Mouse (Mus musculus): ENCODE measurements around the gene Slpi. TPM values are rescaled to one million over a fixed set of nuclear protein-coding genes. Genes with fewer than 3 reads are reported as not detected.
"Not testable (repeated sequence)": the region's sequence is repeated elsewhere in the genome, so short reads cannot be mapped to it uniquely, and the experiment has no call there.

Gene Slpi
- polyA plus RNA-seq, 1 experiment, result not detected

GRCm38 (mm10) chr2:164372408-164373053 is 16.4 kb downstream of the Slpi start:
- Histone ChIP-seq H3K4me3 (ENCODE audit: insufficient read depth, low read depth, low read length) (no peak overlapping the region), H3K27ac (replicated peaks; ENCODE audit: low read depth, low read length) (no peak overlapping the region), H3K4me1 (ENCODE audit: control insufficient read depth, insufficient read depth, insufficient read length, low read length) (no peaks in the 10 kb centered on the region)

DNA sequence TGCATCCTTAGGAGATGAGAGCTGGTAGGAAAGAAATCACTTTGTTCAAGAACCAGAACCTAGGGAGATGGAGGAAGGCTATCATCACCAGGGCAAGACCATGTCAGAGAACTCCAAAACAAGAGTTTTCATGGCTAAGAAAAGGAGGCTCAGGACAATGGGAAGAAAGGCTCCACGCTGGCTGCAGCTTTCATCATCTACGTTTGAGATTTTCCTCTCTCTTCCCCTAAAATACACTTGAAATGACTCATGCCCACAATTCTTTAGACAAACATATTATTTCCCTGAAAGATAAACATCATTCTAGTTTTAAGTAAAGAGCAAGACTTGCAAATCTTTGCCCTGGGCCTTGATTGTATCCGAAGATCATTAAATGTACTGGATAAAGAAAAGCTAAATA is 17.5 kb downstream of the Slpi start:
- Histone ChIP-seq H3K4me3 (ENCODE audit: insufficient read depth, low read depth, low read length) (no peak overlapping the region), H3K27ac (replicated peaks; ENCODE audit: low read depth, low read length) (no peak overlapping the region)

GRCm38 (mm10) chr2:164368620-164369105 is 20.2 kb downstream of the Slpi start:
- Histone ChIP-seq H3K4me3 (ENCODE audit: insufficient read depth, low read depth, low read length) (no peak overlapping the region), H3K4me1 (ENCODE audit: control insufficient read depth, insufficient read depth, insufficient read length, low read length) (no peaks in the 10 kb centered on the region), H3K27ac (replicated peaks; ENCODE audit: low read depth, low read length) (no peak overlapping the region)

More for the DNA sequence above, 17.5 kb downstream of the Slpi start:
- no peaks in the 10 kb centered on the region for H3K4me1 ChIP-seq (ENCODE audit: control insufficient read depth, insufficient read depth, insufficient read length, low read length)

GRCm38 (mm10) chr2:164366947-164367346 is 21.9 kb downstream of the Slpi start:
- Histone ChIP-seq H3K4me1 (ENCODE audit: control insufficient read depth, insufficient read depth, insufficient read length, low read length) (no peaks in the 10 kb centered on the region), H3K4me3 (ENCODE audit: insufficient read depth, low read depth, low read length) (no peak overlapping the region), H3K27ac (replicated peaks; ENCODE audit: low read depth, low read length) (no peak overlapping the region)

DNA sequence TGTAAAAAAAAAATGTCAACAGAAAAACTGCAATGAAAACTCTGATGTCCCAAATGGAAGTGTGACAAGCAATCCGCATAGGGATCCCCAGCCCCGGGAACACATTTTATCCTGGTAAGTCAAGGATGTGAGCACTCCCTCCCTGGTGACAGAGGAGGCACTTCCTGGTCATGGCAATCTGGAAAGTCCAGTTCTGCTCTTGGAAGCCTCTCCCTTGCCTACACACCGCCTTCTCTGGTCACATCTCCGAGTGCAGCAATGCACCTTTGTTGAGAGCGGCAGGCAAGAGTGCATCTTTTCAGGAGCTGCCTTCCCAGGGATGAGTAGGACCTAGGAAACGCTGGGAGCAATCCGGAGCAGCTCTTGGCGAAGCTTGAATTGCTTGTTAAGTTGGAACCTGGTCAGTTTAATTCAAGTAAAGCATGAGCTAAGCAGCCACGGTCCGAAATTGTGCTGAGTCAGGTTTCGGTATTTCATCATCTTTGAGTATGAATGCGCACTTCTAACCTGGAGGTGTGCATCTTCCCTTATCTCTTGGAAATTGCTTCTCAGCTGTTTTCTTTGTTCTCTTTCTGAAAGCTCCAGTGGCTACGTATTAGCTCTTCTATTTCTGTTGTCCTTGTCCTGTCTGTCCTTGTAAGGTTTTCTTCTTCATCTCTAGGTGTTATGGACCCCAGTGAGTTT is 27.8 kb downstream of the Slpi start:
- no peaks in the 10 kb centered on the region for H3K4me1 ChIP-seq (ENCODE audit: control insufficient read depth, insufficient read depth, insufficient read length, low read length)
- H3K4me3 ChIP-seq (ENCODE audit: insufficient read depth, low read depth, low read length), result no peak overlapping the region
- H3K27ac ChIP-seq (replicated peaks; ENCODE audit: low read depth, low read length), result no peak overlapping the region

DNA sequence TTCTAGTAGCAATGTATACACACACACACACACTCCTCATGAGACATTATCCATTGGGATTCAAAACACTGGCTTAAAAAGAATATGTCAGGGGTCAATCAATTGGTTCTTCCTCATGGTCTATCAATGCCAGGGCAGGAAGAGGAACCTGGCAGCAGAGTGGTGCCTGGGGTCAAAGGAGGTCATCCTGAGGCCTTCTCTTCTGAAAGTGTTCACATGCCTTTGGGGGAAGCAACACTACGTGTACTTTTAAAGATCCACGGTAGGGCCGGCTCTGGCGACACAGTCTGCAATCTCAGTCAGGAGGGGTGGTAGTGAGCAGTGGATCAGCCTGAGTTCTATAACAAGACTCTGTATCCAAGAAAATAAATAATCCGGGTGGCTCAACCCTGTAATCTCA is 29.2 kb downstream of the Slpi start:
- Histone ChIP-seq H3K27ac (replicated peaks; ENCODE audit: low read depth, low read length) (no peak overlapping the region), H3K4me3 (ENCODE audit: insufficient read depth, low read depth, low read length) (no peak overlapping the region), H3K4me1 (ENCODE audit: control insufficient read depth, insufficient read depth, insufficient read length, low read length) (no peaks in the 10 kb centered on the region)

DNA sequence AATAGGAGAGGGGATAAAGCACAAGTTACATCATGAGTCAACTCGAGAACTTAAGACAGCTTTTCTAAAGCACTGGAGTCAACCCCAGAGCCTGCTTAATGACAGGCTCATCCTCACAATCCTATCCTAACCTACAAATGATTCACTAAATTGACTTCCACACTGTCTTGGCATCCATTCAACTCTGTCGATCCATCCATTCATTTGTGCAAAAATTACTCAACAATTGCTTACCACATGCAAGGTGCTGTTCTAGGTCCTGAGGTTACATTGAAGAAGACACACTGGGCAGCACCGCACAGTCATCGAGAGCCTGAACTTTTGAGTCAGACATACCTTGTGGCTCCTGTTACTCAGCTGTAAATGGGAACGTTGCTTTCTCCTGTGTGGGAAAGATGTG is 29.9 kb downstream of the Slpi start:
- Histone ChIP-seq H3K4me3 (ENCODE audit: insufficient read depth, low read depth, low read length) (no peak overlapping the region), H3K27ac (replicated peaks; ENCODE audit: low read depth, low read length) (no peak overlapping the region), H3K4me1 (ENCODE audit: control insufficient read depth, insufficient read depth, insufficient read length, low read length) (no peaks in the 10 kb centered on the region)

- Histone ChIP-seq H3K4me1 (ENCODE audit: control insufficient read depth, insufficient read depth, insufficient read length, low read length) (no peaks in the 10 kb centered on the region), H3K27ac (replicated peaks; ENCODE audit: low read depth, low read length) (no peak overlapping the region), H3K4me3 (ENCODE audit: insufficient read depth, low read depth, low read length) (no peak overlapping the region)
These were observed 30.5 kb downstream of the Slpi start for GRCm38 (mm10) chr2:164358373-164358772.

DNA sequence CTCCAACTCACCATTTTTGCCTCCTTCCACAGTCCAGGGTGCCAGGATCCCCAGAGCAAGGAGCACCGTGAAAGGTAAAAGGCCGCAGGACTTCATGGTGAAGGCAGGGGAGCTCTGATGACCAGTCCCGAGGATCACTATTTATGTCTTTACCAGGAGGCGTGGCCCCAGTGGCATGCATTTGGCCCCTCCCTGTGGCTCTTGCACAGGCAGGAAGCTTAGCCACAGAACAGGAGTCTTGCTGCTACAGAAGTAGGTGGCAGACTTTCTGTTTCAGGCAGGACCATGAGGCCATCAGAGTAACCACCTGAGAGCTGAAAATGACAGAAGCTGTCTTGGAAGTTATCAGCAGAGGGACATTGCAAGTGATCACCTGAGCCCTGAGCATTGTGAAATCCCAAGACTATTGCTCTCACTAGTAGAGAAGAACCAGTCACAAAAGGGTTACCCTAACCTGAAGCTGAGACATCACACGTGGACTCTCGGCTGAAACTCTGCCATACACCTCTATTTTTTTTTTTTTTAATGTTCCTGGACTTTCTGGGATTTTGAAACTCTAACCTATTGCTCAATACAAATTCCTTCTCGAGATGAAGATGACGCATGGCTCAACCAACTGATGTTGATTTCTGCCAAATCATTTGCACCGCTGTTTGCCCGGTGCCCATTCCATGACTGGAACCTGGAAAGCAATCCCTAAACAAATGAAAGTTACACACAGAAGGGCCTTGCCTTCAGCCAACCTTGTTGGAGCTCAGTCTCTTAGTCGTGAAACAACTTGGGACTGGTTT is 32.5 kb downstream of the Slpi start:
- H3K4me3 ChIP-seq (ENCODE audit: insufficient read depth, low read depth, low read length), result no peak overlapping the region
- H3K4me1 ChIP-seq (ENCODE audit: control insufficient read depth, insufficient read depth, insufficient read length, low read length), result no peaks in the 10 kb centered on the region
- no peak overlapping the region for H3K27ac ChIP-seq (replicated peaks; ENCODE audit: low read depth, low read length)

GRCm38 (mm10) chr2:164353356-164353755 is 35.5 kb downstream of the Slpi start:
- H3K4me1 ChIP-seq (ENCODE audit: control insufficient read depth, insufficient read depth, insufficient read length, low read length), result no peaks in the 10 kb centered on the region
- no peak overlapping the region for H3K27ac ChIP-seq (replicated peaks; ENCODE audit: low read depth, low read length)
- H3K4me3 ChIP-seq (ENCODE audit: insufficient read depth, low read depth, low read length), result no peak overlapping the region

DNA sequence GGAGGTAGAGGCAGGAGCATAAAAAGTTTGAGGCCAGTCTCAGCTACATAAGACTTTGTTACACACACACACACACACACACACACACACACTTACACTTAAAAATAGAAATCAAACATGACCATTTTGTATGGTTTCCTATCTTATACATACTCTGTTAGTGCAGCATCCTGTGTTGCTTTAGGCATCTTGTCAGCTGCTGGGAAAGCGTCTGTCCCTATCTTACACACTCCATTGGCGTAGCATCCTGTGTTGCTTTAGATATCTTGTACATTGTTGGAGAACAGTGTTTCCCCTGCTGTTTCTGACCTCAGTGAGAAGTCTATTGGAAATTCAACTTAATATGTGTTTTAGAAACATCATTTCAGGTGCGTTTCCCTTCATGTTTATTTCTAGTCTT is 36.2 kb downstream of the Slpi start:
- Histone ChIP-seq H3K27ac (replicated peaks; ENCODE audit: low read depth, low read length) (no peak overlapping the region), H3K4me1 (ENCODE audit: control insufficient read depth, insufficient read depth, insufficient read length, low read length) (no peaks in the 10 kb centered on the region), H3K4me3 (ENCODE audit: insufficient read depth, low read depth, low read length) (no peak overlapping the region)

GRCm38 (mm10) chr2:164348980-164349379 is 39.9 kb downstream of the Slpi start:
- no peak overlapping the region for H3K27ac ChIP-seq (replicated peaks; ENCODE audit: low read depth, low read length)
- no peaks in the 10 kb centered on the region for H3K4me1 ChIP-seq (ENCODE audit: control insufficient read depth, insufficient read depth, insufficient read length, low read length)
- no peak overlapping the region for H3K4me3 ChIP-seq (ENCODE audit: insufficient read depth, low read depth, low read length)

DNA sequence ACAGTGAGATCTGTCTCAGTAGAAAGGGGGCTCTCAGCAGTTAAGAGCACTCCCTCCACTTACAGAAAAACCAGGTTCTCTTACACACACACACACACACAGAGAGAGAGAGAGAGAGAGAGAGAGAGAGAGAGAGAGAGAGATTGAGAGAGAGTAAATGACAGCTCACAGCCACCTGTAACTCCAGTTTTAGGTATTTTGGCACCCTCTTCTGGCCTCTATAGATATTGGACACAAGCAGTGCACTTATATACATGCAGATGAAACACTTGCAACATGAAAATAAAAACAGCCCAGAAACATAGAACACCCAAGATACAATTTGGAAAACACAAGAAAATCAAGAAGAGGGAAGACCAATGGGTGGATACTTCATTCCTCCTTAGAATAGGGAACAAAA is 41.2 kb downstream of the Slpi start:
- not testable (repeated sequence) for H3K4me3 ChIP-seq (ENCODE audit: insufficient read depth, low read depth, low read length); H3K4me1 ChIP-seq (ENCODE audit: control insufficient read depth, insufficient read depth, insufficient read length, low read length); H3K27ac ChIP-seq (replicated peaks; ENCODE audit: low read depth, low read length)

DNA sequence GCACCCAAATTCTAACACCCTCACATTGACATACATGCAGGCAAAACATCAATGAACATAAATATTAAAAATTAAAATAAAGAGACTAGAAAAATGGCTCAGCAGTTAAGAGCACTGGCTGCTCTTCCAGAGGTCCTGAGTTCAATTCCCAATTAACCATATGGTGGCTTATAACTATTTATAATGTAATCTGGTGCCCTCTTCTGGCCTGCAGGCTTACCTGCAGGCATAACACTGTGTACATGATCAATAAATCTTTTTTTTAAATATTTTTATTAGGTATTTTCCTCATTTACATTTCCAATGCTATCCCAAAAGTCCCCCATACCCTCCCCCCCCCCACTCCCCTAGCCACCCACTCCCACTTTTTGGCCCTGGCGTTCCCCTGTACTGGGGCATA is 45.2 kb downstream of the Slpi start:
- H3K4me3 ChIP-seq (ENCODE audit: insufficient read depth, low read depth, low read length); H3K4me1 ChIP-seq (ENCODE audit: control insufficient read depth, insufficient read depth, insufficient read length, low read length); H3K27ac ChIP-seq (replicated peaks; ENCODE audit: low read depth, low read length): not testable (repeated sequence)

GRCm38 (mm10) chr2:164332440-164332839 is 56.5 kb downstream of the Slpi start, which contains the start of gene Svs5:
Gene Svs5 (plus strand): TSS chr2:164332740.
- not testable (repeated sequence) for H3K4me3 ChIP-seq (ENCODE audit: insufficient read depth, low read depth, low read length); H3K27ac ChIP-seq (replicated peaks; ENCODE audit: low read depth, low read length); H3K4me1 ChIP-seq (ENCODE audit: control insufficient read depth, insufficient read depth, insufficient read length, low read length)
